Mouse (Mus musculus) megakaryocyte, embryonic 14.5 days (primary cell): ENCODE measurements around the gene Rasgef1b.

Experiments
- FLI1 ChIP-seq: IDR thresholded peaks from 2 replicates; pipeline ENCODE4 v1.6.1; 2012; ENCODE audit warnings: low read length, inconsistent platforms, mixed read lengths
- GATA1 ChIP-seq: IDR thresholded peaks from 3 replicates; pipeline ENCODE4 v1.6.1; 2012; ENCODE audit warnings: mixed read lengths, low read length, inconsistent platforms, borderline replicate concordance

GRCm38 (mm10) chr5:99203475-99203874, 525.4 kb downstream of the Rasgef1b start:
- TF ChIP-seq GATA1 (no peak), FLI1 (no peak)
